Mouse (Mus musculus) cerebellum, adult 11 months (tissue): ENCODE results near the gene Mettl16.
A peak's percentile ranks its signal among the peaks of the same experiment; 100 is the strongest.

Source experiments
- DNase-seq: peaks from one replicate; pipeline ENCODE4 v3.0.0; 2022

The Mettl16 gene

GRCm38 (mm10) chr11:74847919-74848521, 77.4 kb downstream of the Mettl16 start:
- DNase-seq: peak; percentile 78

- DNase-seq: no peak
These were observed 80.5 kb downstream of the Mettl16 start for GRCm38 (mm10) chr11:74850998-74851661.

- no peak for DNase-seq
These were observed 87.1 kb downstream of the Mettl16 start for GRCm38 (mm10) chr11:74857756-74858155.

GRCm38 (mm10) chr11:74862129-74862528, 91.5 kb downstream of the Mettl16 start:
- DNase-seq: no peak

- no peak for DNase-seq
These were observed 92.8 kb downstream of the Mettl16 start for GRCm38 (mm10) chr11:74863471-74863870.

- no peak for DNase-seq
These were observed 93.8 kb downstream of the Mettl16 start for GRCm38 (mm10) chr11:74864421-74864820.

- DNase-seq: no peak
These were observed 94.6 kb downstream of the Mettl16 start for GRCm38 (mm10) chr11:74865252-74865651.

GRCm38 (mm10) chr11:74866640-74867039, 96.0 kb downstream of the Mettl16 start:
- peak; percentile 86 for DNase-seq

GRCm38 (mm10) chr11:74867181-74867580, 96.6 kb downstream of the Mettl16 start:
- DNase-seq: peak; percentile 90

GRCm38 (mm10) chr11:74868046-74868760, 97.6 kb downstream of the Mettl16 start:
- peak; percentile 47 for DNase-seq

- DNase-seq: no peak
These were observed 99.0 kb downstream of the Mettl16 start for GRCm38 (mm10) chr11:74869603-74870002.

- no peak for DNase-seq
These were observed 99.9 kb downstream of the Mettl16 start for GRCm38 (mm10) chr11:74870544-74870943.

- no peak for DNase-seq
These were observed 100.5 kb downstream of the Mettl16 start for GRCm38 (mm10) chr11:74870991-74871622.

GRCm38 (mm10) chr11:74874630-74875029, 104.0 kb downstream of the Mettl16 start:
- DNase-seq: no peak

- peak; percentile 55 for DNase-seq
These were observed 106.2 kb downstream of the Mettl16 start for GRCm38 (mm10) chr11:74876801-74877200.
